In the genomic region with DNA sequence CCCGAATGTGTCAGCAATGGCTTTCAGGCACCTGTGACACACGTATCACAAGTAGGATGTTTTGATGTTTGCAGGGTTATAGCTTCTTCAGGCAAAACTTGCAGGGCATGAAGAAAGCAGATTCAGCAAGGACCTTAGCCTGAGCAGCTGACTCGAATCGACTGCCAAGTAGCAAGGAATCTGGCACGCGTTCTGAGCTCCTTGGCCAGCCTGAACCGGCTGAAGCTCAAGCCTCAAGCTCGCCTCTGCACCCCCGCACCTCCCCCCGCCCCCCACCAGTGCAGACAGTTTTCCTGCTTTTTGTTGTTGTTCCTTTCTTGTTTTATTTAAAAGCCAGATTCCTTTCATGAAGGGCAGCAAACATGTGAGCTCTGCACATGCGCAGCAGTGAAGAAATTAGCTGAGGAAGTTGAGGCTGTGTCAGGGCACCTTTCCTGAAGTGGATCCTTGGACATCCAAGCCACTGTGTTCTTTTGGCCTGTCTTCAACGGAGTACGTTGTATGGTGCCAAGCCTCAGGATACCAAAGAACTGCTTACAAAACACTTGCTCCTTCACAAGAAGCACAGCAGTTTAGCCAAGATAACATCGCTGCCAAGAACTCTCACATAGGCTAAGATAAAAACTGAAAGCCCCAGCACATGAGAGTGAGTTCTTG, we compare ENCODE assay signal across 8 mouse cellular contexts. TPM values are rescaled to one million over a fixed set of nuclear protein-coding genes. Genes with fewer than 3 reads are reported as not detected.
DNase-seq lines count a peak whose midpoint lies in the region; ATAC-seq lines count a peak whose summit lies in the region.

No protein-coding gene starts in this region.

- 78% methylated on average over 14 of the region's 14 CpGs for WGBS in neural tube, embryonic 14.5 days
- WGBS in hindbrain, embryonic 16.5 days = 54% methylated on average over 14 of the region's 14 CpGs
- 70% methylated on average over 14 of the region's 14 CpGs for WGBS in neural tube, embryonic 15.5 days

- H3K4me1 ChIP-seq in neural tube, embryonic 14.5 days (ENCODE audit: control insufficient read depth, insufficient read depth, low read length) = no peaks in the 10 kb centered on the region
- peaks cover 3% of the 10 kb centered on the region for H3K4me1 ChIP-seq in hindbrain, embryonic 16.5 days (ENCODE audit: control insufficient read depth, insufficient read depth, low read depth, low read length)
- H3K4me1 ChIP-seq in neural tube, embryonic 15.5 days = no peaks in the 10 kb centered on the region

- H3K27ac ChIP-seq in neural tube, embryonic 14.5 days (ENCODE audit: low read depth, low read length) = no peak overlapping the region
- peak overlapping the region; percentile 72 for H3K27ac ChIP-seq in hindbrain, embryonic 16.5 days (ENCODE audit: low read depth, low read length)
- peak overlapping the region; percentile 52 for H3K27ac ChIP-seq in neural tube, embryonic 15.5 days (replicated peaks)

- no peaks in the 10 kb centered on the region for H3K27me3 ChIP-seq in neural tube, embryonic 14.5 days (ENCODE audit: control insufficient read depth, insufficient read depth, low read length)
- no peaks in the 10 kb centered on the region for H3K27me3 ChIP-seq in hindbrain, embryonic 16.5 days (replicated peaks; ENCODE audit: control insufficient read depth, insufficient read depth, low read length)
- H3K27me3 ChIP-seq in neural tube, embryonic 15.5 days (replicated peaks) = no peaks in the 10 kb centered on the region

- no peaks in the 10 kb centered on the region for H3K36me3 ChIP-seq in neural tube, embryonic 14.5 days (ENCODE audit: control insufficient read depth, insufficient read depth, low read length)
- H3K36me3 ChIP-seq in hindbrain, embryonic 16.5 days (ENCODE audit: control insufficient read depth, insufficient read depth, low read length) = no peaks in the 10 kb centered on the region
- no peaks in the 10 kb centered on the region for H3K36me3 ChIP-seq in neural tube, embryonic 15.5 days

- H3K4me2 ChIP-seq in neural tube, embryonic 14.5 days (ENCODE audit: low read depth, low read length) = no peak overlapping the region
- H3K4me2 ChIP-seq in hindbrain, embryonic 16.5 days (ENCODE audit: low read length) = peak overlapping the region; percentile 37
- H3K4me2 ChIP-seq in neural tube, embryonic 15.5 days = 0 out of 2 replicates have a peak overlapping the region, but pooled peaks have one; percentile 9

- no peak for DNase-seq in neural tube, embryonic 10.5 days (ENCODE audit: extremely low spot score, low spot score)
- peak; percentile 37 to 70 for DNase-seq in frontal cortex, adult 2 months (ENCODE audit: extremely low spot score in 1 of 2, low spot score in 1 of 2)
- DNase-seq in left cerebral cortex, adult 11 months (ENCODE audit: low spot score) = peak; percentile 30
- DNase-seq in urinary bladder, postnatal 4 days (ENCODE audit: low spot score in 2 of 2) = peak; percentile 71 to 75
- DNase-seq in c-Kit-positive CD71-positive TER-119-positive erythroid progenitor cells, embryonic 14.5 days (ENCODE audit: low spot score) = no peak

- H3K4me3 ChIP-seq in neural tube, embryonic 14.5 days (ENCODE audit: low read depth, low read length) = no peak overlapping the region
- no peak overlapping the region for H3K4me3 ChIP-seq in hindbrain, embryonic 16.5 days (ENCODE audit: low read length)
- no peak overlapping the region for H3K4me3 ChIP-seq in neural tube, embryonic 15.5 days (replicated peaks)

- ATAC-seq in neural tube, embryonic 14.5 days (ENCODE audit: low read depth) = peak; percentile 73; the same call in 1 of the 2 replicates
- ATAC-seq in hindbrain, embryonic 16.5 days = peak; percentile 98
- ATAC-seq in neural tube, embryonic 15.5 days (ENCODE audit: low FRiP score) = peak; percentile 91

- no peak overlapping the region for H3K9ac ChIP-seq in neural tube, embryonic 14.5 days (replicated peaks; ENCODE audit: low read depth, low read length)
- H3K9ac ChIP-seq in hindbrain, embryonic 16.5 days (ENCODE audit: low read depth, low read length) = no peak overlapping the region
- H3K9ac ChIP-seq in neural tube, embryonic 15.5 days (replicated peaks) = no peak overlapping the region

- no peaks in the 10 kb centered on the region for H3K9me3 ChIP-seq in neural tube, embryonic 14.5 days (ENCODE audit: control insufficient read depth, low read length)
- no peaks in the 10 kb centered on the region for H3K9me3 ChIP-seq in hindbrain, embryonic 16.5 days (ENCODE audit: control insufficient read depth, low read length)
- no peaks in the 10 kb centered on the region for H3K9me3 ChIP-seq in neural tube, embryonic 15.5 days (replicated peaks)

RNA-seq across cellular contexts. Expression of a gene that starts 46.3 kb away (rescaled TPM):
- 4.0 and 4.3 TPM in 2 replicates for polyA plus RNA-seq in neural tube, embryonic 14.5 days (2014; fragmentation: Nextera tagmentation; extraction: Ambion mirVana)
- 36.7 and 43.9 TPM in 2 replicates for polyA plus RNA-seq in frontal cortex, adult 2 months (2012; rRNA removed)
- 4.7 and 5.5 TPM in 2 replicates for polyA plus RNA-seq in hindbrain, embryonic 16.5 days (2015; fragmentation: Nextera tagmentation; extraction: Ambion mirVana)
- polyA plus RNA-seq in neural tube, embryonic 15.5 days (2015; fragmentation: Nextera tagmentation; extraction: Ambion mirVana) = 3.1 TPM in 2 replicates

Comparison
In these comparisons a context has a peak if more than half of its experiments do, and no peak if none do; other contexts are left out.
1. DNase-seq: peak in frontal cortex, adult 2 months (2 of 2), left cerebral cortex, adult 11 months (single experiment) and urinary bladder, postnatal 4 days (2 of 2); none in neural tube, embryonic 10.5 days (single experiment) and c-Kit-positive CD71-positive TER-119-positive erythroid progenitor cells, embryonic 14.5 days (single experiment).
2. Peak in every context shown above with its lines, with median percentiles within 50 percentile points of each other: ATAC-seq.